Mouse (Mus musculus): ENCODE results near the gene Rbm18.
"Not testable (repeated sequence)": the region's sequence is repeated elsewhere in the genome, so short reads cannot be mapped to it uniquely, and the experiment has no call there.

The Rbm18 gene

DNA sequence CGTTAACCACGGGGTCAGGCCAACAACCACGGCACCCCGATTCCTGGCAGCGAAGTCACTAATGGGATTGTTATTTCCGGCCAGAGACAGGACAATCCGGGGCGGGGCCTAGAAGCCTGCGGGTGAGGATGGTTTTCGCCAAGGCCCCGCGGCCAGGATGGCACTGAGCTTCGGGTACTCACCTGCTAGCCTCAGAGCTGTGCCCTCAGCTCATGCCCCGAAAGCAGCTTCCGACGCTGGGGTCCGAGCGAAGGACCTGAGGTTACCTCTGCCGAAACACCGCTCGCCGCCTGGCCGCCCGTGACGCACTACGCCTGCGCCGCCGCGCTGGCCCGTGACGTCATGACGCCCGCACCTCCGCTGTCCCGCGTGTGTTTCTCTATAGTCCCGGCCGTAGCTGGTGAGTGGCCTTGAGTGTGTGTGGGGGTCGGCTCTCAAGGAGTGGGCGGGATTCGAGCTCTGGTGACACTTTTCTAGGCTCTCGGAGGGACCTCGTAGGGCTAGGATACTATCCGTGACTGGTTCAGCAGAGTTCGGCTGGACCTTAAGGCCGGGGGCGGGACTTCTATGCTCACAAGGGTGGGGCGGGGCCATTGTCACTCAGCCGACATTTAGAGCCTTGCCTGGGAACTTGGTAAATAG is at the start of gene Rbm18, which contains the start of gene Mrrf:
Gene Rbm18, minus strand, starts transcription at position 474 of the 642 bp plus-strand sequence.
Gene Mrrf, plus strand, starts transcription at position 90 of the 642 bp plus-strand sequence.
- in situ Hi-C loops (cut with MboI, MseI) = no loop called here

DNA sequence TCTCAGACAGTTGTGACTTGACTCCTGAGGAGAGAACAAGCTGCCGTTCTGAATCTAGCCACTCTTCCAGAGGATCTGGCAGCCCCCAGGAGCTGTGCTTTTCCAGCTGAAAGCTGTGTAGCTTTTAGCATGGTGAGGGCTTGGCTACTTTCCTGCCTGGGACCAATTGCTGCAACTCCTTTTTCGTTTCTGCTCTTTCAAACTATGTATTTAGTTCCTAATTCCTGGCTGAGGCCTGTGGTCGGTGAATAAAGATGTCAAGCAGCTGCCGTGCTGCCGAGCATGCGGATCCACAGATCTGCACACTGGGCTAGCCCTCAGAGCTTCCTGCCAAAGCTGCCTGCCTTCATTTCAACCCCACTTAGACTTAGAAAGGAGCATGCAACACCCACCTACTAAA is 48.3 kb upstream of the Rbm18 start:
- in situ Hi-C loops (cut with MboI, MseI) = no loop called here

DNA sequence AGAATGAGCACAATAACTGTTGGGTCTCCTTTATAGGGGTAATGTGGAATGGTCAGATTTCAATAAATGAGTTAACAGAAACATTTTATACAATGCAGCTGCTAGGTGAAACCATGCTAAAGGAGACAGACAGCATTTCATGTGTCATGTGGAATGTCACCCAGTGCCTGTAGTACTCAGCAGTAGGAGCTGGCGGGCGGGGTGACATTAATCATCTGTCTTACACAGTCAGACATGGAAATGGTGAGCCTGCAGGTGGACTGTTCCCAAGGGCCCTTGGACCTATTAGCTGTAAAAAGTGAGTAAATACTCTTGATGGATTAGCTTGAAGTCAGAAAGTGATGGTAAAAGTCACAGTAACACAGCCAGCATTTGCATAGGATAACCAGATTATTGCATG is 47.6 kb upstream of the Rbm18 start:
- in situ Hi-C loops (cut with MboI, MseI) = no loop called here

GRCm38 (mm10) chr2:36183278-36183677 is 46.7 kb upstream of the Rbm18 start:
- in situ Hi-C loops (cut with MboI, MseI) = no loop called here

GRCm38 (mm10) chr2:36181587-36182368 is 45.2 kb upstream of the Rbm18 start:
- in situ Hi-C loops (cut with MboI, MseI) = not testable (repeated sequence)

GRCm38 (mm10) chr2:36179487-36179886 is 42.9 kb upstream of the Rbm18 start:
- in situ Hi-C loops (cut with MboI, MseI) = no loop called here

GRCm38 (mm10) chr2:36172574-36172973 is 36.0 kb upstream of the Rbm18 start:
- in situ Hi-C loops (cut with MboI, MseI) = loop anchor here in 1 of 2 experiments (25.0 kb wide), 1 partner anchor 1815 kb away; no protein-coding TSS in a partner anchor

GRCm38 (mm10) chr2:36172136-36172535 is 35.6 kb upstream of the Rbm18 start:
- in situ Hi-C loops (cut with MboI, MseI) = loop anchor here in 1 of 2 experiments (25.0 kb wide), 1 partner anchor 1815 kb away; no protein-coding TSS in a partner anchor

DNA sequence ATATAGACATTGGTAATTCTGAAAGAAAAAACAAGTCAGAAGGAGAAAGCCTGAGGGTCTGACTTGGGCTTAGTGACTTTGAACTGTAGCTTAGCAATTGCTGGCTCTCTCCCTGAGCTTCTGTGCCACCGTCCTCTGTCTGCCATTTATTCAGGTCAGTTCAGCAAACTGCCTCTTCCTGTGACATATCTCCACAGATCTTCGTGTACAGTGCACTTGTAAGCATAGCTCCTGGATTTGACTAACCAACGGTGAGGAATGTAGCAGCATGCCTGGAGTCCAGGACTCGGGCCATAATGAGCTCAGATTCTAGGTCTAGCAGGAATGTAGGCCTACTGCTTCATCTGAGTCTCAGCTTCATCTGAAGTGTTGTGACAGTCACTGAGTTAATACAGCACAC is 32.6 kb upstream of the Rbm18 start:
- in situ Hi-C loops (cut with MboI, MseI) = loop anchor here in 1 of 2 experiments (25.0 kb wide), 1 partner anchor 1818 kb away; no protein-coding TSS in a partner anchor

- in situ Hi-C loops (cut with MboI, MseI) = loop anchor here in 1 of 2 experiments (25.0 kb wide), 1 partner anchor 1819 kb away; no protein-coding TSS in a partner anchor
Measured at GRCm38 (mm10) chr2:36167990-36168618, 31.5 kb upstream of the Rbm18 start.

DNA sequence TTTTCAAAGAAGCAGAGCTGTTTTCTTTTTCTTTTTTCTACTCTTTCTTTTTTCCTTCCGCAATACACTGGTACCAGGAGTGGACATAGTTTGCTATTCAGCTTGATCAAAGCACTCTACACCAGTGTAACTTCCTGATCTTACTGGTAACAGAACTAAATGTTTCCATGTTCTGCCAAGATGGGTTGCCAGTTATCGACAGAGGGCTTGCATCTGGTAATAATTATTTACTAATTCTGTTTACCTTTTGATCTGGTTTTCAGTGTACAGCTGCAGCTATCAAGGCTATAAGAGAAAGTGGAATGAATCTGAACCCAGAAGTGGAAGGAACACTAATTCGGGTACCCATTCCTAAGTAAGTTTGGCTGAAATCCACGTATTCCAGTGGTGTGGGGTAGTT is 22.8 kb upstream of the Rbm18 start:
- in situ Hi-C loops (cut with MboI, MseI) = loop anchor here in 1 of 2 experiments (25.0 kb wide), 1 partner anchor 1828 kb away; no protein-coding TSS in a partner anchor

GRCm38 (mm10) chr2:36157461-36157860 is 20.9 kb upstream of the Rbm18 start:
- in situ Hi-C loops (cut with MboI, MseI) = loop anchor here in 1 of 2 experiments (25.0 kb wide), 1 partner anchor 1830 kb away; no protein-coding TSS in a partner anchor

DNA sequence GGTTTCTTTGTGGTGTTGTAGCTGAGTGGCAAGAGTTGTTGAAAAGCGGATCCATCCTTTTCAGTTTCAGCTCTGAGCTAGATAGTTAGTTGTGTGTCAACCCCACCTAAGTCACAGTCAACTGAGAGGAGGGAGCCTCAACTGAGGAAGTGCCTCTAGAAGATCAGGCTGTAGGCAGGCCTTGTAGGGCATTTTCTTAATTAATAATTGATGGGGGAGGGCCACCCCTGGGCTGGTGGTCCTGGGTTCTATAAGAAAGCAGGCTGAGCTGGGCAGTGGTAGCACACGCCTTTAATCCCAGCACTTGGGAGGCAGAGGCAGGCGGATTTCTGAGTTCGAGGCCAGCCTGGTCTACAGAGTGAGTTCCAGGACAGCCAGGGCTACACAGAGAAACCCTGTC is 15.8 kb upstream of the Rbm18 start:
- in situ Hi-C loops (cut with MboI, MseI) = loop anchor here in 1 of 2 experiments (25.0 kb wide), 1 partner anchor 1835 kb away; no protein-coding TSS in a partner anchor

DNA sequence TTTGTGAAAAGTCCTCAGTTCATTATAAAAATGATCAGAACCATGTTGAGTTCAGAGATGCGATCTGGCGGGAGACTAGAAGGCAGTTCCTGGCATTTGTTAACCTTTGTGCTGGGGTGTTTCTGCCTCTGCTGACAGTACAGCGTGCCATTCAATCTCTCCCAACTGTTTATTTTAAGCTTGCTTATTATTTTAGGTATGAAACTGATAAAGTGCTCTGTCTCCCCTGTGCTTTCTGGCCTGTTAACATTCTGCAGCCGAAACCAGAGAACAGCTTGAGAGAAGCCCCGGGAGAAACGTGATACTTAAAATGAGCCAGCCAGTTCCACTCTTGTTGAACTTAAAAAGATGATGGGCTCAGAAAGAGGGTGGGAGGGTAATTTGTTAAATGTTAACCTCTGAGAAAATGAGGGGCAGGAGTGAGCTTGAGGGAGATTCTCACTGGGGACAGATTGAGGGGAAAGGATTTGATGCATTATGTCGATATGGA is 12.3 kb upstream of the Rbm18 start:
- in situ Hi-C loops (cut with MboI, MseI) = no loop called here

DNA sequence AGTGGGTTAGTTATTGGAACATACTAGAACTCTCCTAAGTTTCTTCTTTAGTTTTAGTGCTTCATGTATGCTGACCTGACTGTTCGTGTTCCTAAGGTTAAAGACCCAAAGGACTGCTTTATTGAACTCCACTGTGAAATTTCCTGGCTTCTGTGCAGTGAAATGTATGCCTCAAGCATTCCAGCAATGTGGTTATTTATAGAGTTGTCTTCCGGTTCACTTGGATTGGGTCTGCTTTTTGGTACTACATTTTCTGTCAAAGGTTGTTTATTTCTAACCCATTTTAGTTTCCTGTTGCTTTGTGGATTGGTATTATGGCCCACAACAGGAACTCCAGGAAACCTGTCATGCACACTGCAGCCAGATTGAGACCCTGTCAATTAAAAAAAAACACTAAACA is 2.5 kb upstream of the Rbm18 start:
- in situ Hi-C loops (cut with MboI, MseI) = no loop called here

DNA sequence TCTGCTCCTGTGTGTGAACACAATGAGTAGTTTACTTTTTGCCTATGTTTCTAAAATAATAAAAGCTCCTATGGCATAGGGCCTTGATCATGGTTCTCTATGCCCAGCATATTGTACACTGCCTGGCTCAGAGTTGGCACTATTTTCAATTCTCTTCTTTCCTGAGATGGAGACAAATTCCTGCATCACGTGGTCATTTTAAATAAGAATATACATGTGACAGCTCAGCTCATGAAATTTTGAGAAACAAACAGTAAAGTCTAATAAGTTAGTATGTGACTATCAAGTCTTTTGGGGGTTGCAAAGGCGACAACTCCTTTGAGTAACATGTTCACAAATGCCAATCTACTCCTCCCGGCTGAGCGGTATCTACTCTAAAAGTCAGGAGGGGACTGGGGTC is 686 bp downstream of the Rbm18 start:
- in situ Hi-C loops (cut with MboI, MseI) = no loop called here

DNA sequence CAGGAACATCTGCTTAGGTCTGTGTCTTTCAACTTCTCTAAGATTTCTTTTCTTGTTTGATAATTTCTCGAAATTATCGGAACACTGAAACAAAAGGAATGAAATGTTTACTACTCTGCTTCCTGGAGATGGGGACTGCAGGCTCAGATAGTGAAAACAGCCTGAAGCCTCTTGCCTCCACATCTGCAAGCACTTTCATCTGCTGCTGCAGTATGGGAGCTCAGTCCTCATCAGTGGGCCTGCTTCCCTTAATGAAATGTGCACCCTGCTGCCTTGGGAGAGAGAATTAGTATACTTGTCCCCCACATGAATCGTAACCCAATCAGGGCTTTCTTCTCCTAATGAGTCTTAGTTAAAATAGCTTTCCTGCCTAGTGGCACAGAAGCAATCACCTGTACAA is 7.5 kb downstream of the Rbm18 start:
- in situ Hi-C loops (cut with MboI, MseI) = no loop called here

DNA sequence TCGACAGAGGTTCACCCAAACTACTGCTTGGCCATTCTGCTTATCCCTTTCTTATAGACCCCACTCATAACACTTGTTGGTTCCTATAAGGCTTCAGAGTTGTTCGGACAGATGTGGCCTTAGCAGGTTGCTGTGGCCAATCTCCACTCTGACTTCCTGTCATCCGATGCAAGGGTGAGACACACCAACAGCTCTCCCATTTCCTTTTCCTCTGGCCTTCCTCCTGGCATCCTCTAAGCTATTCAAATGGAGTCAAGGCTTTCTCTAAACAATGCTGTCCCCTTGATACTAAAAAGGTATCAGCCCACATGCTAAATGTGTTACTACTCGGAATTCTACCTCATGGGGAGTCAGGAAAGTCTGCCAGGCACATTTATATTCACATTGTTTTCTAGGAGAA is 8.6 kb downstream of the Rbm18 start:
- in situ Hi-C loops (cut with MboI, MseI) = no loop called here

DNA sequence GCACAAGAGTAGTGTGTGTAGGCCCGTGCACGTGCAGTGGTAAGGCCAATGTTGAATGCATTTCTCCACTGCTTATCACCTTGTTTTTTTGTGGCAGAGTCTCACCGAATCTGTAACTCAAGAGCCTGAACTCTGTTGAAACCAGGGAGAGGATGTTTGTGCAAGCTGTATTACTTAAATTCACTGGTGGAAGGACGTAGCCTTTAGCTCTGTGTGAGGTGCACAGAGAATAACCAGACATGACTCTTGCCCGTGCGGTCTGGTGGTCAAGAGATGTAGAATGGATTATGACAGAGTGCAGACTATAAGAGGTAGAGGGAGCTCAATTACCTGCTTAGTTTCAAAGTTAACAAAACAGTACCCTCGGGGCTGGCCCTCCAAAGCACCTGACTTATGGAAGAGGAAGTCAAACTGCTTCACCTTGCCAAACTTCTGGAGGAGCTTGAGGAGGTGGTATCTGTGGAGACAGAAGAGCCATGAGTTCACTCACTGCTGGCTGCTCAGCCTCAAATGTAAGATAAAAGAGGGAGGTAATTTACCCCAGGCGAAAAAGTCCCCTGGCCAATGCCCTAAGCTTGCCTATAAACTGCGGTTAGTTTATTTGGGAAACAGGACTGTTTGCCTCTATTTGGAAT is 9.7 kb downstream of the Rbm18 start:
- in situ Hi-C loops (cut with MboI, MseI) = no loop called here

DNA sequence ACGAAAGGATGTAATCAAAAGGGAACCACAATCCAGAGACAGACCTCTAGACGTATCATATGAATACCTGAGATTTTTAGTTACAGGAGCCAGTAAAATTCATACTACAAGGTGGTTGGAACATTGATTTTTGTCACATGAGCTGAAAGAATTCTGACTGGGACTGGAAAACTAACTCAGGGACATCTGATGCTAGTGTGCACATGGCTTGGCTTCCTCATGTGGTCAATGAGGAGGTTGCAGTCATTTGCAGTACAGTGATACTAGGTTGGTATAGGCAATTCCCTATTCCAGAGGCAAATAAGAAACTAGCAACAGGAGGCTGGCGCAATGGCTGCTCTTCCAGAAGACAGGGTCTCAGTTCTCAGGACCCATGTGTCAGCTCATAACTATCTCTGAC is 23.9 kb downstream of the Rbm18 start:
- in situ Hi-C loops (cut with MboI, MseI) = no loop called here

DNA sequence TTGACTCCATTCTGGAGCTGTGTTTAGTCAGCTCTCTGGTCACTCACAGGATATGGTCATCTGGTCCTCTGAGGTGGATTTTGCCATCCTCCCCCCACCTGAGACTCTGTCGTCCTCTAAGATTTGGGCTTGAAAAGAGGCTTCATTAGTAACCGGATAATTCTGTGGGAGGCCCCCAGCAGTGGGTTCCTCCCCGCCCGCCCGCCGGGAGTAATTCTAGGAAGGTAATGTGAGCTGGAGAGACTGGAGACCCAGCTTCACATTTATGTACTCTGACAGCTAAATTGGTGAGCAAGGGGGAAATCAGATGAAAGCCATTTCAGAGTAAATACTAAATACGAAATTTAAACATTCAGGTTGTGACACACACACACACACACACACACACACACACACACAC is 28.0 kb downstream of the Rbm18 start:
- in situ Hi-C loops (cut with MboI, MseI) = no loop called here

All from T-helper 17 cell (primary cell).